Mouse (Mus musculus): ENCODE data around the gene Ndufa6.
"Not testable (repeated sequence)": the region's sequence is repeated elsewhere in the genome, so short reads cannot be mapped to it uniquely, and the experiment has no call there.

The Ndufa6 gene

DNA sequence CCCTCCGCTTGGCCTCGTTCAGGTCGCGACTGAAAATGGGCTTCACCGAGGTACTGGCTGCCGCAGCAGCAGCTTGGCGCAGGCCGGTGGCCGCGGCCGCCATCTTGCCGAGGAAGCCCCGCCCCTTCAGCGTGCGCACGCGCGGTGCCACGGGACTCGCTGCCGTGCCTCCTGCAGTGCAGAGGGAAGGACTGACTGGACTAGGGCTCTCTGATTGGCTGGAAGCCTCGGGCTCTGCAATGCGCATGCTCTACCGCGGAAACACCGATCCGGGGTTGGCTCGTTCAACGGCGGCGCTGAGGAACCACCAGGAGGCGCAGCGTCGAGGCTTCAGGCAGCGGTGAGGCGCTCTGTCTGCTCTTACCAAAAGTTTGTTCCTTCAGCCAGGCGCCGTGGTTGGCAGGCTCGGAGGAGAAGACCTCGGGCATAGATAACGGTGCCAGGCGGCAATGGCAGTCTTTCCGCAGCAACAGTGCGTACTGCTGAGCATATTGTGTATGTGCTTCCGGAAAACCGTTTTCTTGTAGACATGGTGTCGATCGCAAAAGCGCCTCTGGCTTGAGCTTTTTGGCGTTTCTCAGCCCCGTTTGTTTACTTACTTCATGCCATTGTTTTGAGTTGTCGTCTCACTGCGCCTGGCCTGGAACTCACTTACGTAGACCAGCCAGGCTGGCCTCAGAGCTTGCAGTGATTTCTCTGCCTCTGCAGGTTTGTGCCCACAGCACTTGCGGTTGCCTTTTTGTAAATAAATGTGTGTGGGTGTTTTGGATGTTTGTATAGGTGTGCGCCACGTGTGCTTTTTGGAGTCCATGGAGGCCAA, at the start of gene Ndufa6:
Gene Ndufa6 (minus strand): TSS at position 197 of the 820 bp plus-strand sequence.
- POLR2A ChIA-PET = interaction anchor here in 3 of 4 experiments (0.5 to 3.9 kb wide), 40 partner anchors 8 to 1015 kb away, joined by 3 to 43 read pairs (median 4); partner anchors contain the start of genes Naga (in 3 of the 3), Pheta2 (in 3 of the 3), Smdt1 (in 3 of the 3) and Poldip3 (in 2 of the 3)

DNA sequence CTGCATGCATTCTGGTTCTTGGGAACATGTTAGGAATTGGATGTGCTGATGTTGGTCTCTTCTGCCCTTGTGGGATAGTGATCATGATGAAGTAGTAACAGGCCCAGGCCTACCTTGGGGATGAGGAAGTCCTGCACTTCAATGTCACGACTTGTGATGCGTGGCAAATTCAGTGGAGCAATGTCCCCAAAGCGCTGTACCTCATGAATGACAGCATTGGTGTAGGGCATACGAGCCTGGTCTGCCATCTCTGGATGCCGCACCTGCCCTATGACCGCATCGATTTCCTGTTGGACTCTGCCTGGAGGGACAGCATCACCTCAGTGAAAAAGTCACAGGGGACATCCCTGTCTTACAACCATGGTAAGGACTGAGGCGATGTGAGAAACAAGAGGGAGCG, 49.5 kb upstream of the Ndufa6 start:
- ChIA-PET CTCF (no interaction called here), POLR2A (no interaction called here)

More for the DNA sequence above, at the start of gene Ndufa6:
- CTCF ChIA-PET = interaction anchor here (0.6 to 2.4 kb wide), 20 partner anchors 9 to 681 kb away, joined by 3 to 16 read pairs (median 4); partner anchors contain the start of genes Naga (in 2 of the 4), Pheta2 (in 2 of the 4), Smdt1 (in 2 of the 4) and Srebf2 (in 1 of the 4)

DNA sequence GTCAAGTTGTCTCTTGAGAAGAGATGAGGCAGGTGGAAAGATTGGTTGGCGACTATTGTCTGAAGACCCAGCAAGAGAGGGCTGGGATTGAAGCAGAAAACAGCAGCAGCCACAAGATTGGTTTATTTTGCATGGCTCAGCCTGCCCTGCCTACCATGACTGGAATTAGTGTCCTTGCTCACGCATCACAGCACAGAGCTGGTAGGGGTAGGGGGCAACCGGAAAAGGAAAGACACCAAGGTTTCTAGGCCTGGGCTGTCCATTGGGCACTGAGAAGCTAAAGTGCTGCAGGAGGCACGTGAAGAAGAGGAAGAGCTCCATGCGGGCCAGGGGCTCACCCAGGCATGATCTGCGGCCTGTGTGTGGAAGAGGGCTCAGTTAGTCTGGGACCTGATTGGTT, 48.6 kb upstream of the Ndufa6 start:
- POLR2A ChIA-PET = no interaction called here

DNA sequence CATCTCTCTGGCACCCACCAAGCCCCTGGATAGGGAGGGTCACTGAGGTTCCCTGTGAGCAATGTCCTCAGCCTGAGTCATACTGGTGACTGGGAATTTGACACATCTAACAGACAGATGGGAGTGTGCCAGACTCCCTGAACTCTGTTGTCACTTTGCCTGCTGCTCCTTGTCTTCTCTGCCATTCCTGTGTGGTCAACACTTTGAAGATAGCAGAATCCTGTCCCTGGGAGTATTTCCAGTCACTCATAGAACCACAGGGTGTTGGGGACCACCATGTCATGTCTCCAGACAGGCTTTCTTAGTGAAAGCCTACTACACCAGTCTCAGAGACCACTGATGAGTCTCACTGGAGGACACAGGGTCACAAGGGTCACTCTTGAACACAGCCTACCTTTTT, 48.0 kb upstream of the Ndufa6 start:
- ChIA-PET CTCF (no interaction called here), POLR2A (no interaction called here)

More for the DNA sequence above, 48.6 kb upstream of the Ndufa6 start:
- CTCF ChIA-PET = no interaction called here

DNA sequence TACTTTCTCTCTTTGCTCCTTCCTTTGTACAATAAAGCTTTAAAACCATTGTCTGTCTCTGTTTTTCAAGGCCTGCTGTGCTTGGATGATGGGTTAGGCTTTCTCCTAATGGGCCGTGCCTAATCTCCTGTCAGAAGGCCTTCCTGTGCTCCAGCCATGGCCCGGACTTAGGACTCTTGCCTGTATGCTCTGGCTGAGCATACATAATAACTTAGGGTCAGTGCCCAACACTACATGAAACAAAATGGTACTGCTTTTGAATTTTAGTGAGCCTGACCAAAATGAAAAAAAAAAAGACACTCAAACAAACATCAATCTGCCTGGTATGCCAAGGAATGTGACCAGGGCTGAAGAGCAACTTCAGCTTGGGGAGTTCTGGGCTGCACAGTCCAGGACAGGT, 47.4 kb upstream of the Ndufa6 start:
- POLR2A ChIA-PET = no interaction called here
- CTCF ChIA-PET = interaction anchor here in 1 of 4 experiments (0.6 kb wide), 1 partner anchor 131 kb away, joined by 3 read pairs; no protein-coding TSS in a partner anchor

DNA sequence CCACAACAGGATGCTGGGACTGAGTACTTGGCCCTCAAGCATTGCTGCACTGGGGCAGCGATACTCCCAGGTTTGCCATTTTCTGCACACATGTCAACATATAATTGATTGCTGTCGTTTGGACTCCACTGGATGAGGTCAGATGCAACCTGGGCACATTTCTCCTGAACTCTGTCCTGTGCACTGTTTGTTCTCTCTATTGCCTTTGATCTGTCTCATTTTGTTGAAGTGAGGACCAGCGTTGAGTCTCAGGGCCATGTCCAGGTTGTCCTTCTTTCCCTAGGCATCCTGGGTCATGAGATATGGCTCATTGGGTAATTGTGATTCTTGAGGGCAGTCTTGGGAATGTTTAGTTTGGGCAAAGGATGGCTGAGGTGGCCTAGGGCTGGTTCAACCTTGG, 41.8 kb upstream of the Ndufa6 start:
- POLR2A ChIA-PET, CTCF ChIA-PET: not testable (repeated sequence)

DNA sequence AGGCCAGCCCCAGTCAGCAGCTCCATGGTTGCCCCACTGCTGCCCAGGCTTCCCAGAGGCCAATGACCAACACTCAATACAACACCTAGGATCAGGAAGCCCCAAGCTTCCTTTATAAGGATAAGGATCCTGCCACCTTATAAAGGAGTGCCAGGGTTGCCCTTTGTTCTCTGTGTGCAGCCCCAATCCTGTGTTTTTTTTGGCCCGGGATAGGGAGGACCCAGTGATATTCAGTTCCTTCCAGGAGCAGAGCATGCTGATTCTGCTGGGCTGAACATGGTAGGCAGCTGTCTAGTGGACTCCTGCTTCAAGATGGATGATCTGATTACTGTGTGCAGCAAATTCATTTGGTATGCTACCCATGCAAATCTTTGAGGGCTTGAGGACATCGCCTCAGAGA, 39.8 kb upstream of the Ndufa6 start, which contains the start of gene Cyp2d11:
Gene Cyp2d11 (minus strand): TSS at position 101 of the 400 bp plus-strand sequence.
- CTCF ChIA-PET, POLR2A ChIA-PET: not testable (repeated sequence)

DNA sequence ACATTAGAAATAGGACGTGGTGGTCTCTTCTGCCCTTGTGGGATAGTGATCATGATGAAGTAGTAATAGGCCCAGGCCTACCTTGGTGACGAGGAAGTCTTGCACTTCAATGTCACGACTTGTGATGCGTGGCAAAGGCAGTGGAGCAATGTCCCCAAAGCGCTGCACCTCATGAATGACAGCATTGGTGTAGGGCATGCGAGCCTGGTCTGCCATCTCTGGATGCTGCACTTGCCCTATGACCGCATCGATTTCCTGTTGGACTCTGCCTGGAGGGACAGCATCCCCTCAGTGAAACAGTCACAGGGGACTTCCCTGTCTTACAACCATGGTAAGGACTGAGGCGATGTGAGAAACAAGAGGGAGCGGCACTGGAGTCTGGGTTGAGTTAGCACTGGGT, 35.8 kb upstream of the Ndufa6 start:
- CTCF ChIA-PET, POLR2A ChIA-PET: not testable (repeated sequence)

DNA sequence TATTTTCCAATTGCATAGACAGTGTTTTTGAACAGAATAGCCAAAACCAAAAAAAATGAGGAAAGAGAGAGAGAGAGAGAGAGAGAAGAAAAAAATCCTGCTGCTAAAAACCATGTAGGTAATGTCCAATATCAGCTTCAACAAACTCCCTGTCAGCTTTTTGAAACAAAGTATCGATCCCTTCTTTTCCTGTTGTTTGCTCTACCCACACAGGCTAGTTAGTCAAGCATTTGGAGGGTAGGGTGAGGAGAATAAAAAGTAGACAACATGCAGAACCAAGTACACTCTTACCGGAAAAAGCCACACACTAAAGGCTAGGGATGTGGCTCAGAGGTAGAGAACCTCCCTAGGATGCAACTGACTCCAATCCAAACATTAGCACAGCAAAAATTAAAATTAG, 31.6 kb upstream of the Ndufa6 start:
- ChIA-PET CTCF (no interaction called here), POLR2A (no interaction called here)

DNA sequence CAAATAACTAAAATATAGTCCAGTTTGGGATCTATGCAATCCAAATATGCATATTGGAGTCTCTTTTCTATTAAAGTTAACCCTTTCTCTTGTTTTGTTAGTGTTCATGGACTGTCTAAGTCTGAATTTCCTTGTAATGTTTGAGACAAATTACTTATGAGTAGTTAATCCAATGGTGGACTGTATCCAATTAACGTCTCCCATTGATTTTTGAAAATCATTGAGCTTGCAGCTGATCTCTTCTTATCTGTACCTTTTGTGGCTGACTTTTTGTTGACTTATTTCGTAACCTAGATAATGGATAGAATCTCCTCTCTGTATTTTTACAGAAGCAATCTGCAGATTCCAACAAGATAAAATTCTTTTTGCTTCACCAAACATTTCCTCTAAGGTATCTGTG, 28.3 kb upstream of the Ndufa6 start:
- ChIA-PET POLR2A (interaction anchor here in 1 of 4 experiments (0.9 kb wide), 1 partner anchor 36 kb away, joined by 3 read pairs; no protein-coding TSS in a partner anchor), CTCF (no interaction called here)

DNA sequence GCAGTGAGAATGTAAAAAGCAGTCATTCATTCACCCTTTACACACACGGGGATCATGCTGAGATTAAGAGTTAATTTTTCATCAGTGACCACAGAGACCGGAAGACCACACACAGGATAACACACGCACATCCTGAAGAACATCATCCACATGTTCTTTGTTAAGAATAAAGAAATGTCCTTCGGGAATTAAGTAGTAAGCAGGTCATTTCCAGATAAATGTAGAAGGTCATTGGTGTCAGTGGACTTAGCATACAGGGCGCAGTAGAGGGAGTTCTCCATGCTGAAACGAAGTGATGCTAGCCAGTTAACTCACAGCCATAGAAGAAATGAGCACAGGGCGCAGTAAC, 26.6 kb upstream of the Ndufa6 start:
- ChIA-PET POLR2A (interaction anchor here in 1 of 4 experiments (0.6 kb wide), 1 partner anchor 542 kb away, joined by 4 read pairs; no protein-coding TSS in a partner anchor), CTCF (no interaction called here)

DNA sequence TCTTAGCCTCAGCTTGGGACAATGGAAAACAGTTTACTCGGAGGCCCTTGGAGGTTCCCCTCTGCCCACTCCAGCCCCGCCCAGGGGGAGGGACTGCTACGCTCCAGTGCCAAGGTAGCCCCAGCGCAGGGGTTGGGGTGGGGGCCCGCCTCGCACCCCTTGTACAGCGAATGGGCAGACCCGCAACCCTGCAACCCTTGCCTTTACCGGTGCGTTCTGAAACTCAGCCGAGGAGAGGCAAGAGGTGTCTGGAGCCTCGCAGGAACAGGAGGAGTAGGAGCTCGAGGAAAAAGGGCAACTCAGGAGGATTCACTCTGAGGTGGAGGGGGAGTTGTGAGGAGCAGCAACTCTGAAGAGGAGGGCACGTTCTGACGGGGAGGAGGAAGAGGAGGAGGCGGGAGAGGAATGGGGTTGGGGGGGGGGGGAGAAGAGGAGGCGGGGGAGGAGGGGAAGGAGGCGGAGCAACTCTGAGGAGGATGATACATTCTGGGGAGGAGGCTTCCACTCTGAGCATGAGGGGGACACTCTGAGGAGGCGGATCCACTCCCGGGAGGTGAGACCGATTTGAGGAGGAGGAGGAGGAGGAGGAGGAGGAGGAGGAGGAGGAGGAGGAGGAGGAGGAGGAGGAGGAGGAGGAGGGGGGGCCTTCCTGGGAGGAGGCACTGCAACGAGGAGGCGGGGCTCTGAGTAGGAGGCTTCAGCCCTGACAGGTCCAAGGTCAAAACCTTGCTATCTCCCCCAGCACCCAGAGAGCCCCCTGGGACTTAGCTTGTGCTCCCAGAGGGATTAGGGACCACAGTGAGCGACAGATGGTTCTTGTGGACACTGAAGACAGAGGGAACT, 26.0 kb upstream of the Ndufa6 start, which contains the start of gene Cyp2d22:
Gene Cyp2d22 (minus strand): TSS at position 390 of the 843 bp plus-strand sequence.
- ChIA-PET POLR2A (interaction anchor here in 2 of 4 experiments (0.5 to 2.6 kb wide), 7 partner anchors 19 to 1489 kb away, joined by 3 to 12 read pairs (median 4); partner anchors contain the start of genes Ndufa6 (in 1 of the 2) and Poldip3 (in 1 of the 2)), CTCF (interaction anchor here in 1 of 4 experiments (0.9 to 1.2 kb wide), 2 partner anchors 37 to 42 kb away, joined by 3 to 6 read pairs; partner anchors contain the start of genes Naga, Pheta2 and Smdt1)

DNA sequence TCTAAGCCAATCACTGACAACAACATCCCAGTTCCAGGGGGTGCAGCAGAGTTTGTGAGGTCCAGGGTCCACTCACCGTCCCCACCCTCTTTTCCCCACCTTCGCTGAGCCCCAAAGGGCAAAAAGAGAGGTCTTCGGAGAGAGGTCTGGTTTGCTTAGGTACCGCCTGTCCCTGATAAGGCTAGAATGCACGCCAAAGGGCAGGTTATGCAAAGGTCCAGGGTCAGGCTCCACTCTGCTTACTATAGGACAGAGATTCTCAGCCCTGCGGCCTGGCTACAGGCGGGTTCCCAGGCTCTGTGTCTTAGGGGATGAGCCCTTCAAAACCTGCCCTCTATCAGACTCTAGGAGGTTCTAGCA, 25.4 kb upstream of the Ndufa6 start:
- ChIA-PET CTCF (interaction anchor here in 1 of 4 experiments (0.9 to 1.2 kb wide), 3 partner anchors 38 to 108 kb away, joined by 3 to 6 read pairs (median 3); partner anchors contain the start of genes Naga, Pheta2 and Smdt1), POLR2A (interaction anchor here in 3 of 4 experiments (0.5 to 2.6 kb wide), 9 partner anchors 19 to 1490 kb away, joined by 3 to 12 read pairs (median 4); partner anchors contain the start of genes Ndufa6 (in 1 of the 3) and Poldip3 (in 1 of the 3))

DNA sequence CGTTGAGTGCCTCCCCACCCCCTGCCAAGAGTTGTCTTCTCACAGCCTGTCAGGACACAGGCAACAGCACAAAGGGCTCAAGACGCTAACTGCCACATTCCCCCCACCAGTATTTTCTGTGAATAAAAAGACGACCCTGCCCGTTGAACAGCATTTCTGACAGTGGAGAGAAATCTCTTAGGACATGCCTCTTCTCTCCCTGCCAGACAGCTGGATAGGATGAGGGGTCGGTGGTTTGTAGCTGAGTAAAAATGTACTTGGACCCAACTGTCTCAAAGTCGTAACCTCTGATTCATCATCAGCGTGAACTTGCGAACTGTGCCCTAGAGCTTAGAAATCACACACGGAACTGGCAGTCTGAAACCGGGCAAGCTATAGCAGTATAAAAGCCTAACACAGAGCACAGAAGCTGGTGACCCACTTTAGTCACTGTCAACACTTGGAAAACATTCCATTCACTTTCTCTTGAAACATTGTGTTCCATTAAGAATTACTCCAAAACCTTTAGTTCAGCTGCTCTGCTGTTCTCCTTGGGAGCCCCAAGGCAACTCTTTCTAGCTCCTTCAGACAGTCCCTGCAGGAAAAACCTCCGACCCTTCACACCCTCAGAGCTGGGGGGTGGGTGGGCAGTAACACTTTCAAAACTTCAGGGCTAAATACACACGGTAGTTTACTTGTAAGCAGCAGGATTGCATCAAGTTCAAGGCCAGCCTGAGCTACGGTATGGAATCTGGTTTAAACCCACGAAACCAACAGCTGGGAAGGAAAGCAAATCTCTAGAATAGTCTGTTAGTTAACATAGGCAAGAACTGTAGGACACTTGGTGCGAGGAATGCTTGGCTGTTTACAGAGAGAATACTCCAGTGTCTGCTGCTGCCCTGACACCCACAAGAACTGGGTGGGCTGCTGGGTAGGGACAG, 24.4 kb upstream of the Ndufa6 start:
- CTCF ChIA-PET = interaction anchor here in 2 of 4 experiments (0.6 to 0.9 kb wide), 3 partner anchors 40 to 107 kb away, joined by 3 to 4 read pairs (median 3); partner anchors contain the start of genes Naga (in 1 of the 2), Pheta2 (in 1 of the 2) and Smdt1 (in 1 of the 2)
- POLR2A ChIA-PET = interaction anchor here in 2 of 4 experiments (0.7 to 2.6 kb wide), 5 partner anchors 18 to 562 kb away, joined by 3 to 12 read pairs (median 4); partner anchors contain the start of gene Ndufa6 (in 1 of the 2)

DNA sequence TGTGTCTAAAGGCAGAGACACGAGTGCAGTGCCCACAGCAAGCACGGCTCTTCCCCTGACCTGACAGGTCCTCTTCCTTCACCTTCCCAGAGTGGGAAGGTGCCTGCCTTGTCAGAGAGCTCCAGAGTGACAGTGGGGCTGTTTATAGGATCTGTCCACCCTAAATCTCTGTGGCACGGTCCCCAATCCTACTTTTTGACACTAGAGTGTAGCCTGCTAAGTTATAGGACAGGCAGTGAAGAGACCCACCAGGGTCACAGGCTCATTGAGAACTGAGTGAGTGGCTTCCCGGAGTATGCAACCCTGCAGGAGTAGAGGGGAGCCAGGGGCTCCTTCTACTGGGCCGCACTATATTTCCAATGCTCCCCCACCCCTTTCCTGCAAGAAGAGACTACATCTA, 23.6 kb upstream of the Ndufa6 start:
- CTCF ChIA-PET = interaction anchor here in 1 of 4 experiments (0.6 kb wide), 1 partner anchor 786 kb away, joined by 15 read pairs; no protein-coding TSS in a partner anchor
- POLR2A ChIA-PET = interaction anchor here in 2 of 4 experiments (1.1 to 2.6 kb wide), 3 partner anchors 17 to 24 kb away, joined by 3 to 12 read pairs (median 10); partner anchors contain the start of gene Ndufa6 (in 1 of the 2)

DNA sequence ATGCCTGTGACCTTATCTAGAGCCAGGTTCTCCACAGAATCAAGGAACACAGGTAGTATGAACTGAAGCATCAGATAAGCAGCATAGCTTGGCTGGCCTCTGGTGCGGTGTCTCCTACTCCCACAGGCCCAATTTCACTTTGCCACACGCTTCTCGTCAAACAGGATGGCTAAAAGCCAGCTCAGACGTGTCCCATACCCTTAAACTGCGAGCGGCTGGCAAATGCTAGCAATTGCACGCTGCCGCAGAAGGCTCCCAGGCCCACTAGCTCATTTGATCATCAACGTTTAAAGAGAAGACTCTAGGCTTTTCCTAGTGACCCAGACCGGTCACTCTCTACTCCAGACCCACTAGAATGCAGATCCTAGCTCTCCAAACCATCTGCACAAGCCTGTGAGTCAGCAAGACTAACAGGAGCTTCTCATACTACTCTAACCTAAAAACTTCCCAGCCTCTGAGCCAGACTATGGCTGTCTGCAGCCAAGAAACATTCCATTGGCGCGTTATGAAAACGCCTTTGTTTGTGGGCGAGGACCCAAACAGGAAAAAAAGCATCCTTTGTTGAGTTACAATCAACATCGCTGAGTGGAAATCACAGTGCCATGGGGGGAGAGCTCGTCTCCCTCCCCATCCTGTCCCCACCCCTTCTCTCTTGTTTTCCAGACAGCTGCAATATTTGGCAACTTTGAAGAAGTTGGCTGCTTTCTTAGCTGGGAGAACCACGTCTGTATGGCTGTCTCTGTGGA, 22.4 kb upstream of the Ndufa6 start:
- ChIA-PET POLR2A (interaction anchor here in 2 of 4 experiments (0.7 to 2.1 kb wide), 8 partner anchors 15 to 468 kb away, joined by 3 to 7 read pairs (median 3); partner anchors contain the start of gene Ndufa6 (in 2 of the 2)), CTCF (interaction anchor here in 3 of 4 experiments (0.5 to 1.7 kb wide), 5 partner anchors 18 to 406 kb away, joined by 3 to 10 read pairs (median 7); partner anchors contain the start of gene Ndufa6 (in 1 of the 3))

DNA sequence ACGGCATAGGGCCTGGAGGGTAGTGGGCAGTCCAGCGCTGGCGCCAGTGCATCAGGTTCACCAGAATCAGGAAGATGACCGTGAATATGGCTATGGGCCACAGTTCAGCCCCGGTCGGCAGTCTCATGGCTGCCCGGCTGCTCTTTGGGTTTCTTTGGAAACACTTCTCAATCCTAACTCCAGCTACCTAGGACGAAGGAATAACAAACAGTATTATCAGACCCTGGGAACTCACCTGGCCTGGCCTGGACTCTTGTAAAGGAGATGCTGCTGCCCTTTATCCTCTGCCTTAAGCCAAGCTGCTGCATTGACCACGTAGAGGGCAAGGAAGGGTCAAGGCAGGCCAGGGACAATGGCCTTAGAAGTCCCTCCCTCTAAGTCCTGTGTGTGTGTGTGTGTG, 21.7 kb upstream of the Ndufa6 start:
- ChIA-PET CTCF (interaction anchor here in 3 of 4 experiments (0.5 to 1.7 kb wide), 3 partner anchors 21 to 159 kb away, joined by 4 to 10 read pairs (median 7); partner anchors contain the start of gene Ndufa6 (in 1 of the 3)), POLR2A (interaction anchor here in 3 of 4 experiments (0.6 to 2.1 kb wide), 6 partner anchors 15 to 440 kb away, joined by 3 to 7 read pairs (median 4); partner anchors contain the start of gene Ndufa6 (in 2 of the 3))
